ENCODE assay signal across 16 mouse cellular contexts in the genomic region with DNA sequence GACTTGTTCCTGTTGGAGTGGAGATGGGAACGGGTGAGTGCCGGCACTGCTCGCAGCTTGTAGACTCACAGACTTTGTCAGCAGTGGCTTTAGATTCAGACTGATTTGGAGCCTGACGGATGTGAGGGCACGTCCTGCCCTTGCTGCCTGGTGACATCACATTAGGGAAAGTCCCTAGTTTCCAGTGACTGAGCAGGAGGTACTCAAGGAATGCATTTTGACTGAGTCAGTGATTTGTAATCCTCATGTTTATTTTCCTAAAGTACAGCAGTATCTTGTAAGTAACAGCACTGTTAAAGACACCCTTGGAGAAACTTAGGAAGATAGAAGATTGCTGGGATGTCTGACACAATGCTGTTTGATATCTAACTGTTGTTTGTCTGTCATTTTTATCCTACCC.
DNase-seq lines count a peak whose midpoint lies in the region; ATAC-seq and TF ChIP-seq lines count a peak whose summit lies in the region.
"Had no signal": no experiment of that assay in that cellular context is flagged by ENCODE, and none has a peak within 500 bp of the region (broad histone marks: within the 10 kb centered on the region; RNA-seq: fewer than 3 reads in every experiment).

No protein-coding gene starts in this region.

- H3K4me3 ChIP-seq in kidney, postnatal 0 days (replicated peaks; ENCODE audit: low read depth, low read length): no peak overlapping the region
- no peak overlapping the region for H3K4me3 ChIP-seq in forebrain, embryonic 14.5 days (ENCODE audit: low read depth, low read length)
- H3K4me3 ChIP-seq: forebrain, embryonic 10.5 days; gastrocnemius, adult 2 months; heart, embryonic 15.5 days; limb, embryonic 12.5 days; midbrain, embryonic 13.5 days had no signal

- H3K4me2 ChIP-seq in kidney, postnatal 0 days (ENCODE audit: low read length): 0 out of 2 replicates have a peak overlapping the region, but pooled peaks have one; percentile 7
- H3K4me2 ChIP-seq in forebrain, embryonic 14.5 days (ENCODE audit: low read length): no peak overlapping the region
- H3K4me2 ChIP-seq: limb, embryonic 12.5 days; midbrain, embryonic 13.5 days had no signal

- peaks cover 8% of the 10 kb centered on the region; the same call in 1 of the 2 replicates for H3K4me1 ChIP-seq in kidney, postnatal 0 days (replicated peaks; ENCODE audit: insufficient read depth, low read length)
- no peaks in the 10 kb centered on the region for H3K4me1 ChIP-seq in forebrain, embryonic 14.5 days (ENCODE audit: control insufficient read depth, insufficient read depth, low read length)

- no peak overlapping the region for H3K9ac ChIP-seq in kidney, postnatal 0 days (ENCODE audit: low read depth, low read length)
- no peak overlapping the region for H3K9ac ChIP-seq in forebrain, embryonic 14.5 days (ENCODE audit: low read length)
- H3K9ac ChIP-seq: heart, embryonic 15.5 days; limb, embryonic 12.5 days; liver, postnatal 0 days; midbrain, embryonic 13.5 days had no signal

- H3K36me3 ChIP-seq in kidney, postnatal 0 days (ENCODE audit: insufficient read depth, low read length): no peaks in the 10 kb centered on the region
- H3K36me3 ChIP-seq in forebrain, embryonic 14.5 days (ENCODE audit: control insufficient read depth, insufficient read depth, low read length): no peaks in the 10 kb centered on the region
- H3K36me3 ChIP-seq: forebrain, embryonic 10.5 days; heart, embryonic 15.5 days; limb, embryonic 12.5 days; midbrain, embryonic 13.5 days had no signal

- no peaks in the 10 kb centered on the region for H3K9me3 ChIP-seq in kidney, postnatal 0 days (replicated peaks; ENCODE audit: low read length)
- H3K9me3 ChIP-seq in forebrain, embryonic 14.5 days (replicated peaks; ENCODE audit: control insufficient read depth, low read length): no peaks in the 10 kb centered on the region
- H3K9me3 ChIP-seq: forebrain, embryonic 10.5 days; heart, embryonic 15.5 days; limb, embryonic 12.5 days; midbrain, embryonic 13.5 days had no signal

- no peaks in the 10 kb centered on the region for H3K27me3 ChIP-seq in kidney, postnatal 0 days (ENCODE audit: insufficient read depth, low read length)
- no peaks in the 10 kb centered on the region for H3K27me3 ChIP-seq in forebrain, embryonic 14.5 days (replicated peaks; ENCODE audit: control insufficient read depth, insufficient read depth, low read length)
- H3K27me3 ChIP-seq: heart, embryonic 15.5 days; limb, embryonic 12.5 days had no signal

- peak; percentile 71 for ATAC-seq in kidney, postnatal 0 days (replicated peaks; ENCODE audit: low FRiP score, low read depth)
- ATAC-seq in forebrain, embryonic 14.5 days: no peak
- ATAC-seq: hindbrain, postnatal 0 days; liver, postnatal 0 days; midbrain, embryonic 13.5 days had no signal

- no peak for TF ChIP-seq CTCF in kidney, postnatal 0 days (IDR thresholded peaks at IDR 0.05; ENCODE audit: low read depth)

- DNase-seq in lung, postnatal 25 days (ENCODE audit: low spot score): peak; percentile 1
- no peak for DNase-seq in lung, postnatal 10 days
- DNase-seq in embryo, embryonic 9.5 days (ENCODE audit: extremely low spot score): peak; percentile 18
- DNase-seq in kidney, postnatal 0 days (ENCODE audit: low spot score): peak; percentile 61
- DNase-seq in layer of hippocampus, postnatal 25 days (ENCODE audit: extremely low spot score in 1 of 2, low spot score in 1 of 2): no peak
- DNase-seq in gastrocnemius, postnatal 25 days: no peak
- DNase-seq in forebrain, embryonic 14.5 days (ENCODE audit: low spot score): no peak
- DNase-seq in adrenal gland, postnatal 4 days (ENCODE audit: low spot score in 2 of 2): no peak
- DNase-seq: gastrocnemius, adult 2 months; liver, postnatal 0 days had no signal

- 7% methylated on average over 5 of the region's 5 CpGs for WGBS in kidney, postnatal 0 days
- WGBS in forebrain, embryonic 14.5 days: 57% methylated on average over 5 of the region's 5 CpGs

- no peak overlapping the region for H3K27ac ChIP-seq in kidney, postnatal 0 days
- no peak overlapping the region for H3K27ac ChIP-seq in forebrain, embryonic 14.5 days (ENCODE audit: low read depth, low read length)
- H3K27ac ChIP-seq: forebrain, embryonic 10.5 days; gastrocnemius, adult 2 months; heart, embryonic 15.5 days; hindbrain, postnatal 0 days; limb, embryonic 12.5 days; midbrain, embryonic 13.5 days; stomach, postnatal 0 days had no signal

Comparison
In these comparisons a context has a peak if more than half of its experiments do, and no peak if none do; other contexts are left out.
1. DNase-seq: peak in lung, postnatal 25 days (single experiment), embryo, embryonic 9.5 days (single experiment) and kidney, postnatal 0 days (single experiment); none in lung, postnatal 10 days (single experiment), layer of hippocampus, postnatal 25 days (0 of 2), gastrocnemius, postnatal 25 days (single experiment), forebrain, embryonic 14.5 days (single experiment) and adrenal gland, postnatal 4 days (0 of 2).